Mouse (Mus musculus) left cerebral cortex, postnatal 14 days (tissue): ENCODE measurements around the gene Cyp2d11. TPM values are rescaled to one million over a fixed set of nuclear protein-coding genes. Genes with fewer than 3 reads are reported as not detected.

Experiments used
- DNase-seq, 2 experiments: peaks; one replicate each; pipeline ENCODE4 v3.0.0; 2021 to 2022; ENCODE audit warnings: low spot score in 2 of 2, mixed read lengths in 1 of 2
- intact Hi-C: fragments of 180-260 bp; cut with DNase I; formaldehyde crosslinking; loops from one replicate; pipeline ENCODE4 v1.15.1; 2025
- microRNA-seq, 2 experiments: library from miRNA; unstranded; fragments of <30 nt; microRNA quantifications; one replicate each; pipeline ENCODE4 v1.2.0; 2022
- total RNA-seq, 2 experiments: library from RNA; stranded (reverse); gene quantifications; 2 replicates each; pipeline ENCODE4 v1.2.3; 2021

The Cyp2d11 gene
- total RNA-seq, 2 experiments from 2014 or later = not detected

GRCm38 (mm10) chr15:82341036-82341501 lies 52.8 kb downstream of the Cyp2d11 start:
- intact Hi-C loops = no loop called here

GRCm38 (mm10) chr15:82340414-82341035 lies 53.3 kb downstream of the Cyp2d11 start:
- intact Hi-C loops = no loop called here
- no peak for DNase-seq

More at GRCm38 (mm10) chr15:82341036-82341501, 52.8 kb downstream of the Cyp2d11 start:
- no peak for DNase-seq

GRCm38 (mm10) chr15:82339634-82340254 lies 54.1 kb downstream of the Cyp2d11 start:
- intact Hi-C loops = no loop called here
- DNase-seq = no peak

Small RNAs within 50 kb of the gene (microRNA-seq; reads per million reads assigned to microRNA genes)
- gene Gm25990 = 0 reads per million in 2 experiments
- gene Gm27331 = 0 reads per million in 2 experiments
- gene Mir7684 = 0 reads per million in 2 experiments

Other genes with a start within 250 kb of the Cyp2d11 start
- 100 to 1,000 TPM; 173 to 195 TPM for gene Srebf2, start 246.8 kb downstream of the Cyp2d11 start, total RNA-seq
- gene Shisa8, start 181.2 kb downstream of the Cyp2d11 start, total RNA-seq = 1 to 10 TPM; 4.1 to 4.7 TPM
- gene Tnfrsf13c, start 169.7 kb downstream of the Cyp2d11 start, total RNA-seq = under 1 TPM; 0.27 to 0.35 TPM
- gene Cenpm, start 149.3 kb downstream of the Cyp2d11 start, total RNA-seq = 1 to 10 TPM; 3.3 to 5.0 TPM
- 100 to 1,000 TPM; 104 TPM for gene 1500009C09Rik, start 141.6 kb downstream of the Cyp2d11 start, total RNA-seq
- gene Sept3, start 119.1 kb downstream of the Cyp2d11 start, total RNA-seq = 100 to 1,000 TPM; 428 to 442 TPM
- not detected for gene Wbp2nl, start 95.1 kb downstream of the Cyp2d11 start, total RNA-seq
- 10 to 100 TPM; 35.7 to 37.8 TPM for gene Naga, start 55.1 kb downstream of the Cyp2d11 start, total RNA-seq
- 1 to 10 TPM; 1.2 to 1.3 TPM for gene Pheta2, start 55.1 kb downstream of the Cyp2d11 start, total RNA-seq
- 100 to 1,000 TPM; 130 to 131 TPM for gene Smdt1, start 55.1 kb downstream of the Cyp2d11 start, total RNA-seq
- 100 to 1,000 TPM; 174 to 193 TPM for gene Ndufa6, start 39.7 kb downstream of the Cyp2d11 start, total RNA-seq
- 10 to 100 TPM; 20.9 to 21.9 TPM for gene Cyp2d22, start 13.8 kb downstream of the Cyp2d11 start, total RNA-seq
- not detected for gene Cyp2d10, start 13.2 kb upstream of the Cyp2d11 start, total RNA-seq
- gene Cyp2d9, start 39.4 kb upstream of the Cyp2d11 start, total RNA-seq = not detected
- gene Cyp2d12, start 161.1 kb upstream of the Cyp2d11 start, total RNA-seq = not detected
- gene Cyp2d34, start 226.9 kb upstream of the Cyp2d11 start, total RNA-seq = not detected